16 mouse cellular contexts compared by ENCODE assay signal in the genomic region with DNA sequence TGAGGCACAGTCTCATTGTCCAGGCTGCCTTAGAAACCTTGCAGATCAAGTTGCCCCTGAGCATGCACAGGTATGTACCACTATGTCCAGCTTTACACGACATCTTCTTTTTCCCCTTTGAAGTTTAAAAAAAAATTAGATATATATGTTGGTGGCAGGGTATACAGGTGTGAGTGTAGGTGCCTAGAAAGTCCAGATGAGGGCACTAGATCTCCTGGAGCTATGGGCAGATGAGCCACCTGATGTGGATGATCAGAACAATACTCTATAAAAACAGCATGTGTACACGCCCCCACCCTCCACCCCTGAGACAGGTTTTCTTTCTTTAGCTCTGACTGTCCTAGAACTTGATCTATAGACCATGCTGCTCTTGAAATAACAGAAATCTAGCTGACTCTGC. TPM values are rescaled to one million over a fixed set of nuclear protein-coding genes. Genes with fewer than 3 reads are reported as not detected.
DNase-seq lines count a peak whose midpoint lies in the region; ATAC-seq and TF ChIP-seq lines count a peak whose summit lies in the region.
"Had no signal": no experiment of that assay in that cellular context is flagged by ENCODE, and none has a peak within 500 bp of the region (broad histone marks: within the 10 kb centered on the region; RNA-seq: fewer than 3 reads in every experiment).

No protein-coding gene starts in this region.

- H3K9me3 ChIP-seq in lung, postnatal 0 days (ENCODE audit: low read length): no peaks in the 10 kb centered on the region
- H3K9me3 ChIP-seq: embryonic facial prominence, embryonic 13.5 days; forebrain, embryonic 13.5 days had no signal

- WGBS in lung, postnatal 0 days: 64% methylated on average over 2 of the region's 2 CpGs

- TF ChIP-seq CTCF in lung, postnatal 0 days (IDR thresholded peaks at IDR 0.05): peak; percentile 26
- TF ChIP-seq CTCF in Patski (IDR thresholded peaks at IDR 0.05): peak; percentile 42

- H3K4me2 ChIP-seq in lung, postnatal 0 days (replicated peaks; ENCODE audit: low read depth, low read length): no peak overlapping the region
- H3K4me2 ChIP-seq: embryonic facial prominence, embryonic 13.5 days; forebrain, embryonic 13.5 days had no signal

- no peak for DNase-seq in lung, postnatal 0 days (ENCODE audit: low spot score)
- DNase-seq in lung, postnatal 14 days: no peak
- no peak for DNase-seq in Patski (ENCODE audit: low read depth, low spot score)
- DNase-seq in induced T-regulatory cell, adult 2 months (ENCODE audit: low read depth): peak; percentile 21
- peak; percentile 14 for DNase-seq in thymus, postnatal 4 days
- DNase-seq in gastrocnemius, adult 18-20 months (ENCODE audit: low spot score): no peak
- DNase-seq in spleen, postnatal 10 days (ENCODE audit: low spot score in 2 of 2): no peak
- DNase-seq: adrenal gland, postnatal 10 days; cerebellum, postnatal 25 days; gastrocnemius, postnatal 10 days; right cerebral cortex, adult 18-20 months had no signal

- ATAC-seq in lung, postnatal 0 days: no peak
- no peak for ATAC-seq in Patski
- ATAC-seq: forebrain, embryonic 13.5 days; inflammation-experienced regulatory T-cells, adult 6 months had no signal

- H3K27ac ChIP-seq in lung, postnatal 0 days (ENCODE audit: low read length): no peak overlapping the region
- H3K27ac ChIP-seq: embryonic facial prominence, embryonic 13.5 days; forebrain, embryonic 13.5 days; left cerebral cortex, adult 2 months; macrophage had no signal

- H3K27me3 ChIP-seq in lung, postnatal 0 days (replicated peaks; ENCODE audit: insufficient read depth, low read length): no peaks in the 10 kb centered on the region
- H3K27me3 ChIP-seq in Patski: no peaks in the 10 kb centered on the region
- H3K27me3 ChIP-seq: embryonic facial prominence, embryonic 13.5 days; forebrain, embryonic 13.5 days had no signal

- no peak for TF ChIP-seq EP300 in lung, postnatal 0 days (IDR thresholded peaks at IDR 0.05)

- no peak overlapping the region for H3K9ac ChIP-seq in lung, postnatal 0 days (replicated peaks; ENCODE audit: low read depth)
- H3K9ac ChIP-seq: embryonic facial prominence, embryonic 13.5 days; forebrain, embryonic 13.5 days had no signal

- POLR2A ChIA-PET in Patski (lab: Charles Lee): no interaction called here

- peaks cover 19% of the 10 kb centered on the region; the same call in 1 of the 2 replicates for H3K36me3 ChIP-seq in lung, postnatal 0 days (ENCODE audit: insufficient read depth, low read length)

- in situ Hi-C loops in Patski (cut with MboI; ENCODE audit: low pct_unique_long_range_greater_than_20kb): no loop called here

- no peaks in the 10 kb centered on the region for H3K4me1 ChIP-seq in lung, postnatal 0 days (ENCODE audit: insufficient read depth, low read depth, low read length)
- H3K4me1 ChIP-seq: embryonic facial prominence, embryonic 13.5 days; forebrain, embryonic 13.5 days had no signal

- H3K4me3 ChIP-seq in lung, postnatal 0 days (ENCODE audit: low read depth, low read length): no peak overlapping the region
- H3K4me3 ChIP-seq: embryonic facial prominence, embryonic 13.5 days; forebrain, embryonic 13.5 days; left cerebral cortex, adult 2 months had no signal

- CTCF ChIA-PET in Patski (lab: Charles Lee): interaction anchor here (0.7 to 0.9 kb wide), 4 partner anchors 11 to 82 kb away, joined by 3 read pairs; no protein-coding TSS in a partner anchor

RNA-seq across cellular contexts. Expression of a gene that starts 36.8 kb away (rescaled TPM):
- 50.1 and 58.5 TPM in 2 replicates for polyA plus RNA-seq in lung, postnatal 0 days (2015; fragmentation: Nextera tagmentation; extraction: Ambion mirVana)
- polyA plus RNA-seq in Patski (2021): 54.8 TPM
- total RNA-seq in gastrocnemius, adult 18-20 months (2021): 10 to 100 TPM; 32.3 to 32.8 TPM

RNA-seq across cellular contexts. Expression of a gene that starts 53.6 kb away (rescaled TPM):
- polyA plus RNA-seq in lung, postnatal 0 days (2015; fragmentation: Nextera tagmentation; extraction: Ambion mirVana): 372 and 523 TPM in 2 replicates
- polyA plus RNA-seq in Patski (2021): 1,080 TPM
- 100 to 1,000 TPM; 138 to 213 TPM for total RNA-seq in gastrocnemius, adult 18-20 months (2021)

Comparison
In these comparisons a context has a peak if more than half of its experiments do, and no peak if none do; other contexts are left out.
1. DNase-seq: peak in induced T-regulatory cell, adult 2 months (single experiment) and thymus, postnatal 4 days (single experiment); none in lung, postnatal 0 days (single experiment), lung, postnatal 14 days (single experiment), Patski (single experiment), gastrocnemius, adult 18-20 months (single experiment) and spleen, postnatal 10 days (0 of 2).